Mouse (Mus musculus): Measurements from ENCODE around the gene Olfr1018. TPM values are rescaled to one million over a fixed set of nuclear protein-coding genes. Genes with fewer than 3 reads are reported as not detected.

Gene Olfr1018
- polyA plus RNA-seq (2011; ENCODE audit: insufficient read length, low read depth, missing spikeins), result not detected in 2 replicates

DNA sequence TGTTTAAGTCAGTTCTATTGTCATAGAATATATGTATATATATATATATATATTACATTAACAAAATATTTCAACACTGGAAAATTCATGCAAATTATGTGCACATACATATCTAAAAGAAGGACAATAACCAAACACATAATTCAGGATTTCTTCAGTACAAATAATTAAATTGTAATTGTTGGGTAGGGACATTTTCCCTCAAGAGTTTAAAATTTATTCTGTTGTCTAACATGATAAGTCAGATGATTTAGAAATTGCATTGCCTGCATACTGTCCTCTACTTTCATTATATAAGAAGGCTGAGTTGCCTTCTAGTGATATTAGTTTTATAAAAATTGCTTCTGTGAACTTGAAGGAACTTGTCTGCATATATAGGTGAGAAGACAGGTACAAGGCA, at the start of gene Olfr1018:
TSS of gene Olfr1018 (plus strand) at position 301 of the 400 bp plus-strand sequence.
- no peak for TF ChIP-seq CTCF (IDR thresholded peaks at IDR 0.05; ENCODE audit: borderline replicate concordance, insufficient read depth, low read length)
- Histone ChIP-seq H3K27ac (ENCODE audit: insufficient read depth, low read length) (no peak within 1 kb of the TSS), H3K4me1 (ENCODE audit: control insufficient read depth, insufficient read depth, low read length) (no peaks in the 10 kb centered on the region), H3K4me3 (ENCODE audit: insufficient read depth, low read length) (no peak within 1 kb of the TSS)

DNA sequence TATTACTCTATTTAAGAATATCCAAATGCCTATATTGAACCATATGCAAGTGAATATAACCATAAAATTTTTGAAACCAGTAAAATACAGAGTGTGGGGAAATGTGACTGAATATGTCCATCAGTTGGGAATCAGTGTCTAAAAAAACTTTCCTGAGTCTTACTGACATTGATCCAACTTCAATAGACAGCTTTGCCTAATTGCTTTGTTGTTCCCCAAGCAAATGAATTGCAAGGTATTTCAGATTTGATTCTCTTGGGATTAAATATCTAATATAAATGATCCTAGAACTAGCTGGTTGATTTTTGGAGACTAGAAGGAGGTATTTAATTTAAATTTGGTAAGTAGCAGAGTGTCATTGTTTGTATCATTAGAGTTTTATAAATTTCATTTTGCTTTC, 45.9 kb upstream of the Olfr1018 start, which contains the start of gene Olfr1014:
TSS of gene Olfr1014 (plus strand) at position 301 of the 400 bp plus-strand sequence.
- H3K4me1 ChIP-seq (ENCODE audit: control insufficient read depth, insufficient read depth, low read length), result no peaks in the 10 kb centered on the region
- H3K27ac ChIP-seq (ENCODE audit: insufficient read depth, low read length), result no peak within 1 kb of the TSS
- TF ChIP-seq CTCF (IDR thresholded peaks at IDR 0.05; ENCODE audit: borderline replicate concordance, insufficient read depth, low read length) (no peak), POLR2A (IDR thresholded peaks at IDR 0.05; ENCODE audit: low read depth, low read length) (no peak)
- H3K4me3 ChIP-seq (ENCODE audit: insufficient read depth, low read length), result no peak within 1 kb of the TSS

DNA sequence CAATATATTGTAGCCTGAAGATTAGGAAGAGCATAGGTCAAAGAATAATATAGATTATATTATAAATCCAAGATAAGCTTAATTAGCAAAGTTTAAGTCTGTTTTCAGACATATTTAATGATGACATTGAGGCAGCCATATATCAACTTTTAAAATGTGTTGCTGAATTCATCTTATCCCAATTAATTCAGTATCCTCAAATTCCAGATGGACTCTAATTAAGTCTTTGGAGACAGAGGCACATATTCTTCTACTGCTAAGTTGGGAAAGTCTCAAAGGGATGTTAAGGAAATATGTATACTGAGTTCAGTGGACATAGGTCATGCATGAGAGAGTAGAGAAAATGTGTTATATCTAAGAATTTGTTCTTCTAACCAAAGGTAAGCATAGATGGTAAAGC, 36.6 kb upstream of the Olfr1018 start, which contains the start of gene Olfr1015:
TSS of gene Olfr1015 (plus strand) at position 301 of the 400 bp plus-strand sequence.
- TF ChIP-seq POLR2A (IDR thresholded peaks at IDR 0.05; ENCODE audit: low read depth, low read length) (no peak), CTCF (IDR thresholded peaks at IDR 0.05; ENCODE audit: borderline replicate concordance, insufficient read depth, low read length) (no peak)
- Histone ChIP-seq H3K27ac (ENCODE audit: insufficient read depth, low read length) (no peak within 1 kb of the TSS), H3K4me3 (ENCODE audit: insufficient read depth, low read length) (no peak within 1 kb of the TSS), H3K4me1 (ENCODE audit: control insufficient read depth, insufficient read depth, low read length) (no peaks in the 10 kb centered on the region)

DNA sequence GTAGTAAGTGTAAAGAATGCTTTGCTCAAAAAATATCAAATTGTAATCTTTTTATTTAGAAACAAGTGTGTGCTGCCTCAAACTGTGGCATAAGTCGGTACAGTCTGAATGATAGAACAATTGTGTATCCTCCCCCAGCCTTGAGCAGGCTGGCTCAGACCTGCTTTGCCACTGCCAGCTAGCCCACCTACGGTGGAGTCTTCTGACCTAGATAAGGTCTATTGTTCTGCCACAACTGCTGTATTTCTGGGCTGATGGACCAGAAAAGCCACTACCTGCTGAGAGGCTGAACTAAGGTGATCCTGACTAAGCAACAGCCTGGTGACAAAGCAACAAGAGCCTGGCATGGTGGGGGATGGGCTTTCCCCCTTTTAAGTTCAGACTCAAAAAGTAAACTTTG, 25.9 kb upstream of the Olfr1018 start:
- no peak for TF ChIP-seq POLR2A (IDR thresholded peaks at IDR 0.05; ENCODE audit: low read depth, low read length)
- TF ChIP-seq CTCF (IDR thresholded peaks at IDR 0.05; ENCODE audit: borderline replicate concordance, insufficient read depth, low read length), result no peak
- Histone ChIP-seq H3K27ac (ENCODE audit: insufficient read depth, low read length) (no peak overlapping the region), H3K4me1 (ENCODE audit: control insufficient read depth, insufficient read depth, low read length) (no peaks in the 10 kb centered on the region), H3K4me3 (ENCODE audit: insufficient read depth, low read length) (no peak overlapping the region)

DNA sequence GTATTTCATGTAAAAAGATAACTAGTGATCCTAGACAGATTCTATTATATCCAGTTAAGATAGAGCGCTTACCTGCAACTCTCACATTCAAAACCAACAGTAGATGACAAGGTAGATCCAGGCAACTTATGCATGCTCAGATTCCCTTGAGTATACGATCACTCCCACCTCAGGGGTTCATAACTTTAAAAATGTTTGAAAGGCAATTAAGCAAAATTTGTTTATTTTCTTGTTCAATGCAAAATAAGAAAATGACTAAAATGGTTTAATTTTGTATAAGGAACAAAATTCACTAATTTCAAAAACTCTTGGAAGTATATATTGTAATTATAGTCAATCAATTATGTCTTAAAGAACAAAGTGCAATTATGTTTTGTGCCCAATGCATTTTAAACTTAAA, 15.8 kb upstream of the Olfr1018 start, which contains the start of gene Olfr1016:
TSS of gene Olfr1016 (minus strand) at position 101 of the 400 bp plus-strand sequence.
- TF ChIP-seq CTCF (IDR thresholded peaks at IDR 0.05; ENCODE audit: borderline replicate concordance, insufficient read depth, low read length) (no peak), POLR2A (IDR thresholded peaks at IDR 0.05; ENCODE audit: low read depth, low read length) (no peak)

DNA sequence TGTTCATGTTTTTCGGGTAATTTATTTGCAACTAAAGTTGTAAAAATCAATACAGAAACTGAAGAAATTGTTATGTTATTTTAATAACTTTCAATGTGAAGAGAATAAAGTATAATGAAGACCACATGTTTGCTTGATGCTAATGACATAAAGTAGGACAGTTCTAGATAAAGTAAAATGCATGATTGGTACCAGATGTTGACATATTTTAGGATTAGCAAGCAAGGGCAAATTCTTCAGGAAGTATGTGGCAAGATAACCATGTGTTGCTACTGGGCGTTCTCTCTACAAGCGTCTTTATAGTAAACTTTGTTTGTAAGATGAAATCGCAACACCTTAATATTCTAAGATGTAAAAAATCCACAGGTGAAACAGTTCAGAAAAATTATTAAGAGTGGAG, 13.8 kb upstream of the Olfr1018 start:
- no peak for TF ChIP-seq POLR2A (IDR thresholded peaks at IDR 0.05; ENCODE audit: low read depth, low read length)
- TF ChIP-seq CTCF (IDR thresholded peaks at IDR 0.05; ENCODE audit: borderline replicate concordance, insufficient read depth, low read length), result no peak
- H3K4me3 ChIP-seq (ENCODE audit: insufficient read depth, low read length), result no peak overlapping the region
- H3K4me1 ChIP-seq (ENCODE audit: control insufficient read depth, insufficient read depth, low read length), result no peaks in the 10 kb centered on the region
- H3K27ac ChIP-seq (ENCODE audit: insufficient read depth, low read length), result no peak overlapping the region

More for the DNA sequence above, 15.8 kb upstream of the Olfr1018 start, which contains the start of gene Olfr1016:
- H3K4me3 ChIP-seq (ENCODE audit: insufficient read depth, low read length), result no peak within 1 kb of the TSS
- H3K4me1 ChIP-seq (ENCODE audit: control insufficient read depth, insufficient read depth, low read length), result no peaks in the 10 kb centered on the region
- no peak within 1 kb of the TSS for H3K27ac ChIP-seq (ENCODE audit: insufficient read depth, low read length)

DNA sequence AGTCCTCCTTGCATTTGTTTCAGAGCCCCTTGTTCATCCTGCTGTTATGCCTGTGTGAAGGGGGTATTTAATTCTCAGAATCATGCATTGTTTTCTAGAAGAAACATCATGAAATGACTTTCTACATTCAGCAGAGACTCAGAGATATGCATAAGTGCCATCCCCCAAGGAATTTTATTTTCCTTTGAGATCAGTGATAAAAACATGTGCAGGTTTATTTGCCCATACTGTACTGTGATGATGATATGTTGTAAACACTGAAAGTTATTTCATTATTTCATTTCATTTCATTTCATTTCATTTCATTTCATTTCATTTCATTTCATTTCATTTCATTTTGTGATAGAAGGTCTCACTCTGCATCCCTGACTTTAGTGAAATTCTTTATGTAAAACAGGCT, 27.1 kb downstream of the Olfr1018 start, which contains the start of gene Olfr1019:
TSS of gene Olfr1019 (minus strand) at position 101 of the 400 bp plus-strand sequence.
- Histone ChIP-seq H3K4me3 (ENCODE audit: insufficient read depth, low read length) (no peak within 1 kb of the TSS), H3K27ac (ENCODE audit: insufficient read depth, low read length) (no peak within 1 kb of the TSS), H3K4me1 (ENCODE audit: control insufficient read depth, insufficient read depth, low read length) (no peaks in the 10 kb centered on the region)
- TF ChIP-seq CTCF (IDR thresholded peaks at IDR 0.05; ENCODE audit: borderline replicate concordance, insufficient read depth, low read length) (no peak), POLR2A (IDR thresholded peaks at IDR 0.05; ENCODE audit: low read depth, low read length) (no peak)

DNA sequence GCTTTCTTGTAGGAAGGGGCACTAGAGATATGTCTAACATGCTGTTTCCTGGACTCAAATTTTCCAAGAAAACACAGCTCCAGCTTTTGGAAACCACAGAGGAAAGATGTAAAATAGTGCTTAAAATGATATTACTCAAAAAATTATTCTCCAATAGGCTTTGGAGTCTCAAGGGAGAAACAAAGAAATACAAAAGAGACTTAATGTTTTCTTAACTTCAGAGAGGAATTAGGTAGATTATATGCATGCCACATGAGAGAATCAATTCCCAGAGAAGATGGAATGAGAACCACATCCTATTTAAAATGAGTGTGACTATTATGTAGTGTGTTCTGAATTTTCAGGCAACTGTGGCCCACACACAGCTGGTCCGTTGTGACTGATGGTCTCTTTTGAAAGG, 28.5 kb downstream of the Olfr1018 start, which contains the start of gene Olfr1020:
TSS of gene Olfr1020 (plus strand) at position 301 of the 400 bp plus-strand sequence.
- Histone ChIP-seq H3K27ac (ENCODE audit: insufficient read depth, low read length) (no peak within 1 kb of the TSS), H3K4me1 (ENCODE audit: control insufficient read depth, insufficient read depth, low read length) (no peaks in the 10 kb centered on the region), H3K4me3 (ENCODE audit: insufficient read depth, low read length) (no peak within 1 kb of the TSS)
- TF ChIP-seq CTCF (IDR thresholded peaks at IDR 0.05; ENCODE audit: borderline replicate concordance, insufficient read depth, low read length), result no peak
- TF ChIP-seq POLR2A (IDR thresholded peaks at IDR 0.05; ENCODE audit: low read depth, low read length), result no peak

DNA sequence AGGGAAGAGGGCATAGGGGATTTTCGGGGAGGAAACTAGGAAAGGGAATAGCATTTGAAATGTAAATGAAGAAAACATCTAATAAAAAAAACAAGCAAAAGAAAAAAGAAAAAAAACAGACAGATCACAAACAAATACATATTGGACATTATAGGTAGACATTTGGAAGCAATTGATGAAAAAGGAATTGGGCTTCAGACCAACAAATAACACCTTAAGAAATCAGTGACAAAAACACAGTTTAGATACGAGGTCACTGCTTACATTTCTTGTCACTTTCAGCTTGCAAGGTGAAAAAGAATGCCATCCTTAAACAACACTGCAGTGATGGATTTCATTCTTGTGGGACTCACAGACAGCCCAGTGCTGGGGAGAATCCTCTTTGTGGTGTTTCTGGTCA, 50.0 kb downstream of the Olfr1018 start, which contains the start of gene Olfr1022:
TSS of gene Olfr1022 (plus strand) at position 301 of the 400 bp plus-strand sequence.
- TF ChIP-seq CTCF (IDR thresholded peaks at IDR 0.05; ENCODE audit: borderline replicate concordance, insufficient read depth, low read length), result no peak
- Histone ChIP-seq H3K27ac (ENCODE audit: insufficient read depth, low read length) (no peak within 1 kb of the TSS), H3K4me3 (ENCODE audit: insufficient read depth, low read length) (no peak within 1 kb of the TSS), H3K4me1 (ENCODE audit: control insufficient read depth, insufficient read depth, low read length) (no peaks in the 10 kb centered on the region)

Other genes with a start within 250 kb of the Olfr1018 start
- not detected in 2 replicates for gene Olfr996, start 239.3 kb upstream of the Olfr1018 start, polyA plus RNA-seq (2011; ENCODE audit: insufficient read length, low read depth, missing spikeins)
- gene Olfr998, start 229.5 kb upstream of the Olfr1018 start, polyA plus RNA-seq (2011; ENCODE audit: insufficient read length, low read depth, missing spikeins), result not detected in 2 replicates
- not detected in 2 replicates for gene Olfr1000, start 206.6 kb upstream of the Olfr1018 start, polyA plus RNA-seq (2011; ENCODE audit: insufficient read length, low read depth, missing spikeins)
- not detected in 2 replicates for gene Olfr1002, start 167.8 kb upstream of the Olfr1018 start, polyA plus RNA-seq (2011; ENCODE audit: insufficient read length, low read depth, missing spikeins)
- gene Olfr154, start 154.0 kb upstream of the Olfr1018 start, polyA plus RNA-seq (2011; ENCODE audit: insufficient read length, low read depth, missing spikeins), result not detected in 2 replicates
- gene Olfr1006, start 139.7 kb upstream of the Olfr1018 start, polyA plus RNA-seq (2011; ENCODE audit: insufficient read length, low read depth, missing spikeins), result not detected in 2 replicates
- not detected in 2 replicates for gene Olfr1008, start 129.0 kb upstream of the Olfr1018 start, polyA plus RNA-seq (2011; ENCODE audit: insufficient read length, low read depth, missing spikeins)
- not detected in 2 replicates for gene Olfr1009, start 103.1 kb upstream of the Olfr1018 start, polyA plus RNA-seq (2011; ENCODE audit: insufficient read length, low read depth, missing spikeins)
- not detected in 2 replicates for gene Olfr1012, start 55.7 kb upstream of the Olfr1018 start, polyA plus RNA-seq (2011; ENCODE audit: insufficient read length, low read depth, missing spikeins)
- gene Olfr1013, start 51.4 kb upstream of the Olfr1018 start, polyA plus RNA-seq (2011; ENCODE audit: insufficient read length, low read depth, missing spikeins), result not detected in 2 replicates
- not detected in 2 replicates for gene Olfr1014, start 45.8 kb upstream of the Olfr1018 start, polyA plus RNA-seq (2011; ENCODE audit: insufficient read length, low read depth, missing spikeins)
- not detected in 2 replicates for gene Olfr1015, start 36.5 kb upstream of the Olfr1018 start, polyA plus RNA-seq (2011; ENCODE audit: insufficient read length, low read depth, missing spikeins)
- not detected in 2 replicates for gene Olfr1016, start 15.9 kb upstream of the Olfr1018 start, polyA plus RNA-seq (2011; ENCODE audit: insufficient read length, low read depth, missing spikeins)
- not detected in 2 replicates for gene Olfr1019, start 27.0 kb downstream of the Olfr1018 start, polyA plus RNA-seq (2011; ENCODE audit: insufficient read length, low read depth, missing spikeins)
- not detected in 2 replicates for gene Olfr1020, start 28.6 kb downstream of the Olfr1018 start, polyA plus RNA-seq (2011; ENCODE audit: insufficient read length, low read depth, missing spikeins)
- gene Olfr1022, start 50.1 kb downstream of the Olfr1018 start, polyA plus RNA-seq (2011; ENCODE audit: insufficient read length, low read depth, missing spikeins), result not detected in 2 replicates
- gene Olfr1023, start 67.2 kb downstream of the Olfr1018 start, polyA plus RNA-seq (2011; ENCODE audit: insufficient read length, low read depth, missing spikeins), result not detected in 2 replicates
- gene Olfr1024, start 86.6 kb downstream of the Olfr1018 start, polyA plus RNA-seq (2011; ENCODE audit: insufficient read length, low read depth, missing spikeins), result not detected in 2 replicates
- gene Olfr1025-ps1, start 96.7 kb downstream of the Olfr1018 start, polyA plus RNA-seq (2011; ENCODE audit: insufficient read length, low read depth, missing spikeins), result not detected in 2 replicates
- not detected in 2 replicates for gene Olfr1026, start 103.1 kb downstream of the Olfr1018 start, polyA plus RNA-seq (2011; ENCODE audit: insufficient read length, low read depth, missing spikeins)
- gene Olfr1028, start 132.0 kb downstream of the Olfr1018 start, polyA plus RNA-seq (2011; ENCODE audit: insufficient read length, low read depth, missing spikeins), result not detected in 2 replicates
- not detected in 2 replicates for gene Olfr1029, start 155.4 kb downstream of the Olfr1018 start, polyA plus RNA-seq (2011; ENCODE audit: insufficient read length, low read depth, missing spikeins)
- not detected in 2 replicates for gene Olfr1030, start 160.8 kb downstream of the Olfr1018 start, polyA plus RNA-seq (2011; ENCODE audit: insufficient read length, low read depth, missing spikeins)
- not detected in 2 replicates for gene Olfr1031, start 171.8 kb downstream of the Olfr1018 start, polyA plus RNA-seq (2011; ENCODE audit: insufficient read length, low read depth, missing spikeins)
- gene Olfr1032, start 187.1 kb downstream of the Olfr1018 start, polyA plus RNA-seq (2011; ENCODE audit: insufficient read length, low read depth, missing spikeins), result not detected in 2 replicates
- 0.63 and 1.2 TPM in 2 replicates for gene Olfr1033, start 202.2 kb downstream of the Olfr1018 start, polyA plus RNA-seq (2011; ENCODE audit: insufficient read length, low read depth, missing spikeins)
- gene Olfr1034, start 227.4 kb downstream of the Olfr1018 start, polyA plus RNA-seq (2011; ENCODE audit: insufficient read length, low read depth, missing spikeins), result not detected in 2 replicates

All from embryonic fibroblast, embryonic 13.5 days (primary cell).